ENCODE assay signal across 8 mouse cellular contexts in the genomic region with DNA sequence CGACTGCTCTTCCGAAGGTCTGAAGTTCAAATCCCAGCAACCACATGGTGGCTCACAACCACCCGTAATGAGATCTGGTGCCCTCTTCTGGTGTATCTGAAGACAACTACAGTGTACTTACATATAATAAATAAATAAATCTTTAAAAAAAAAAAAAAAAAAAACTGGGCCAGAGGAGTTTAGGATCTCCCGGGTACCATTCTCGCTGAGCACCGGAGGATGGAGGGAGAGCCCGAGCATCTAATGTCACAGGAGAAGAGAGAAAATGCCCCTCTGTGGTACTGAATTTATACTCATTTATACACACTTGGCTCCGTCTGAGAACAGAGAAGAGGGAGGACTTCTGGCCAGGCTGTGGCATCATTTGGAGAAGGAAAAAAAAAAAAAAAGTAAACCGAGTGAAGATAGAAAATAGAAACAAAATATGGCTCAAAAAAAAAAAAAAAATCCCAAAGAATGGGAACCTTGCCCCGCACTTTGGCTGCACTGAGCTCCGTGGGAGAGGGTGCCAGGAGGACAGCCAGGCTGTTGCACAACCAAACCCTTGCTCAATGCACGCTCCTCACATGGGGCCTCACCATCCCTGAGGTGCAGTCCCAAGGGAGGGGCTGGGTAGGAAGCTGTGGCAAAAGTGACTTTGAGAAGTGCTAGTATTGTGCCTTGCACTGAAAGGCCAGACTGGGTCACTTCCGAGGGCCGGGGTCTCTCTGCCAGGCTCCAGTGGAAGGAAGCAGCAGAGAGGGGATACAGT. TPM values are rescaled to one million over a fixed set of nuclear protein-coding genes. Genes with fewer than 3 reads are reported as not detected.
A peak's percentile ranks its signal among the peaks of the same experiment; 100 is the strongest.
DNase-seq lines count a peak whose midpoint lies in the region; ATAC-seq and TF ChIP-seq lines count a peak whose summit lies in the region.

No protein-coding gene starts in this region.

- no peaks in the 10 kb centered on the region for H3K9me3 ChIP-seq in hindbrain, embryonic 15.5 days
- H3K9me3 ChIP-seq in hindbrain, embryonic 16.5 days (ENCODE audit: control insufficient read depth, low read length): no peaks in the 10 kb centered on the region
- H3K9me3 ChIP-seq in hindbrain, postnatal 0 days (ENCODE audit: low read length): no peaks in the 10 kb centered on the region

- no peak for TF ChIP-seq CTCF in hindbrain, postnatal 0 days (IDR thresholded peaks at IDR 0.05; ENCODE audit: low read depth)

- H3K27ac ChIP-seq in hindbrain, embryonic 15.5 days (replicated peaks): no peak overlapping the region
- H3K27ac ChIP-seq in hindbrain, embryonic 16.5 days (ENCODE audit: low read depth, low read length): no peak overlapping the region
- H3K27ac ChIP-seq in hindbrain, postnatal 0 days: no peak overlapping the region

- 75% methylated on average over 11 of the region's 14 CpGs for WGBS in hindbrain, embryonic 15.5 days
- 70% methylated on average over 13 of the region's 14 CpGs for WGBS in hindbrain, embryonic 16.5 days
- WGBS in hindbrain, postnatal 0 days: 55% methylated on average over 12 of the region's 14 CpGs

- H3K4me3 ChIP-seq in hindbrain, embryonic 15.5 days: no peak overlapping the region
- H3K4me3 ChIP-seq in hindbrain, embryonic 16.5 days (ENCODE audit: low read length): no peak overlapping the region
- no peak overlapping the region for H3K4me3 ChIP-seq in hindbrain, postnatal 0 days (ENCODE audit: low read length)

- peak; percentile 27 to 45 for DNase-seq in adrenal gland, adult 18-20 months (ENCODE audit: low spot score in 2 of 2)
- peak; percentile 49 to 56 for DNase-seq in cerebellum, postnatal 25 days
- DNase-seq in lung, adult 18-20 months: peak; percentile 73 to 79
- DNase-seq in natural killer cell, adult 2 months (ENCODE audit: low spot score in 2 of 2): no peak
- no peak for DNase-seq in hindbrain, postnatal 0 days (ENCODE audit: low spot score)
- no peak for DNase-seq in urinary bladder, postnatal 10 days (ENCODE audit: low spot score)

- H3K4me2 ChIP-seq in hindbrain, embryonic 15.5 days: no peak overlapping the region
- H3K4me2 ChIP-seq in hindbrain, embryonic 16.5 days (ENCODE audit: low read length): no peak overlapping the region
- no peak overlapping the region for H3K4me2 ChIP-seq in hindbrain, postnatal 0 days (ENCODE audit: low read depth, low read length)

- peaks cover 25% of the 10 kb centered on the region for H3K4me1 ChIP-seq in hindbrain, embryonic 15.5 days (replicated peaks)
- H3K4me1 ChIP-seq in hindbrain, embryonic 16.5 days (ENCODE audit: control insufficient read depth, insufficient read depth, low read depth, low read length): peaks cover 9% of the 10 kb centered on the region
- 0 out of 2 replicates have a peak, but pooled peaks cover 6% of the 10 kb centered on the region for H3K4me1 ChIP-seq in hindbrain, postnatal 0 days (ENCODE audit: insufficient read depth, low read length)

- H3K36me3 ChIP-seq in hindbrain, embryonic 15.5 days: no peaks in the 10 kb centered on the region
- no peaks in the 10 kb centered on the region for H3K36me3 ChIP-seq in hindbrain, embryonic 16.5 days (ENCODE audit: control insufficient read depth, insufficient read depth, low read length)
- H3K36me3 ChIP-seq in hindbrain, postnatal 0 days (ENCODE audit: insufficient read depth, low read length): no peaks in the 10 kb centered on the region

- no peak overlapping the region for H3K9ac ChIP-seq in hindbrain, embryonic 15.5 days
- H3K9ac ChIP-seq in hindbrain, embryonic 16.5 days (ENCODE audit: low read depth, low read length): no peak overlapping the region
- H3K9ac ChIP-seq in hindbrain, postnatal 0 days (replicated peaks; ENCODE audit: low read length): no peak overlapping the region

- ATAC-seq in hindbrain, embryonic 15.5 days (ENCODE audit: low FRiP score, low read depth): 0 out of 2 replicates have a peak, but pooled peaks have one; percentile 20
- no peak for ATAC-seq in hindbrain, embryonic 16.5 days
- ATAC-seq in hindbrain, postnatal 0 days: no peak

- no peaks in the 10 kb centered on the region for H3K27me3 ChIP-seq in hindbrain, embryonic 15.5 days
- no peaks in the 10 kb centered on the region for H3K27me3 ChIP-seq in hindbrain, embryonic 16.5 days (replicated peaks; ENCODE audit: control insufficient read depth, insufficient read depth, low read length)
- H3K27me3 ChIP-seq in hindbrain, postnatal 0 days (ENCODE audit: insufficient read depth, low read length): no peaks in the 10 kb centered on the region

RNA-seq across cellular contexts. Expression of gene Ldlrad3, which starts 15.2 kb away (rescaled TPM):
- polyA plus RNA-seq in hindbrain, embryonic 15.5 days (2015; fragmentation: Nextera tagmentation; extraction: Ambion mirVana): 28.8 and 29.6 TPM in 2 replicates
- polyA plus RNA-seq in hindbrain, embryonic 16.5 days (2015; fragmentation: Nextera tagmentation; extraction: Ambion mirVana): 24.6 and 30.3 TPM in 2 replicates
- 1 to 10 TPM; 6.9 to 7.5 TPM for total RNA-seq in adrenal gland, adult 18-20 months (2021)
- total RNA-seq in hindbrain, postnatal 0 days (2014; rRNA removed): 30.1 and 32.4 TPM in 2 replicates
- 20.7 and 21.6 TPM in 2 replicates for polyA plus RNA-seq in hindbrain, postnatal 0 days (2015; fragmentation: Nextera tagmentation; extraction: Ambion mirVana)

Comparison
In these comparisons a context has a peak if more than half of its experiments do, and no peak if none do; other contexts are left out.
1. DNase-seq: peak in adrenal gland, adult 18-20 months (2 of 2), cerebellum, postnatal 25 days (2 of 2) and lung, adult 18-20 months (2 of 2); none in natural killer cell, adult 2 months (0 of 2), hindbrain, postnatal 0 days (single experiment) and urinary bladder, postnatal 10 days (single experiment).